Mouse (Mus musculus) olfactory bulb, adult 2 months (tissue): ENCODE measurements at regions not wholly inside any gene's neighbourhood (a gene's known extent, or its start where the extent isn't known, plus 50 kb on each side); places are given as distances from the start of the nearest gene placed in this dataset.

Experiments
- H3K27ac ChIP-seq: fragments of 200-500 bp; 2 replicates; pipeline ENCODE4 v1.5.1; 2012; ENCODE audit warnings: low read depth, low read length; ENCODE audit not compliant: insufficient read depth
- H3K4me1 ChIP-seq: fragments of 200-500 bp; 2 replicates; pipeline ENCODE4 v1.6.1; 2012; ENCODE audit warnings: low read length; ENCODE audit not compliant: control insufficient read depth, insufficient read depth
- H3K4me3 ChIP-seq: fragments of 200-500 bp; 2 replicates; pipeline ENCODE4 v1.5.1; 2012; ENCODE audit warnings: mild to moderate bottlenecking, low read depth, low read length, moderate library complexity; ENCODE audit not compliant: insufficient read depth
- CTCF ChIP-seq: fragments of 200-500 bp; IDR thresholded peaks from 2 replicates; pipeline ENCODE4 v1.5.1; 2012; ENCODE audit warnings: low read depth, mild to moderate bottlenecking, low read length, moderate library complexity; ENCODE audit not compliant: insufficient read depth
- POLR2A ChIP-seq: fragments of 200-500 bp; IDR thresholded peaks from 2 replicates; pipeline ENCODE4 v1.6.1; 2012; ENCODE audit warnings: mild to moderate bottlenecking, low read depth, low read length, moderate library complexity; ENCODE audit not compliant: insufficient read depth
- WGBS: fragments of 180-500 bp; shearing (Covaris S2); methylation state at CpG from one replicate; pipeline ENCODE4 v1.1.7; 2018; 5-methylcytosine and 5-hydroxymethylcytosine counted together

- no peak overlapping the region for H3K4me3 ChIP-seq
- no peak overlapping the region for H3K27ac ChIP-seq
- TF ChIP-seq POLR2A (no peak), CTCF (no peak)
- H3K4me1 ChIP-seq, result peaks cover 10% of the 10 kb centered on the region
- WGBS, result 92% methylated on average over 22 of the region's 22 CpGs
Observed at GRCm38 (mm10) chr11:71429739-71430138, 199.2 kb upstream of the Nlrp1b start.

GRCm38 (mm10) chr11:71434241-71434640 is 203.7 kb upstream of the Nlrp1b start:
- TF ChIP-seq POLR2A, result no peak
- no peak for TF ChIP-seq CTCF
- Histone ChIP-seq H3K27ac (no peak overlapping the region), H3K4me1 (peaks cover 29% of the 10 kb centered on the region), H3K4me3 (no peak overlapping the region)
- WGBS, result 85% methylated on average over 6 of the region's 6 CpGs

DNA sequence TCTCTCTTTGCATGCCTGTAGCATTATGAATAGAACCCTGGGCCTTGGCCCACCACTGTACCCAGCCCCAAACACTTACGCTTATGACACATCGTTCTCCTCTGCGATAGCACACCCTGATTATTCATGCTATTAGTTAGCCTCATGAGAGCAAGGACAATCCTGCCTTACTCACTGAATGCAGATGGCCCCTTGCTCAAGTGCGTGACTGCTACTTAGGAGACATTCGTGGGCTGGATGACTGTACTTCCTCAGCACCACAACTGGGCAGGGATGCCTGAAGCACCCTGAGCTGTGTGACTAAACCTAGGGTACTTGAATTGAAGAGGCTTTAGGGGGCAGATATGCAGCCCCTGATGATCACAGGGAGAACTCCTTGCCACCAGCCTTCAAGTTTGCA is 204.4 kb upstream of the Nlrp1b start:
- no peak for TF ChIP-seq POLR2A
- TF ChIP-seq CTCF, result no peak
- no peak overlapping the region for H3K4me3 ChIP-seq
- H3K4me1 ChIP-seq, result peaks cover 36% of the 10 kb centered on the region
- 50% methylated on average over 5 of the region's 5 CpGs for WGBS
- no peak overlapping the region for H3K27ac ChIP-seq

DNA sequence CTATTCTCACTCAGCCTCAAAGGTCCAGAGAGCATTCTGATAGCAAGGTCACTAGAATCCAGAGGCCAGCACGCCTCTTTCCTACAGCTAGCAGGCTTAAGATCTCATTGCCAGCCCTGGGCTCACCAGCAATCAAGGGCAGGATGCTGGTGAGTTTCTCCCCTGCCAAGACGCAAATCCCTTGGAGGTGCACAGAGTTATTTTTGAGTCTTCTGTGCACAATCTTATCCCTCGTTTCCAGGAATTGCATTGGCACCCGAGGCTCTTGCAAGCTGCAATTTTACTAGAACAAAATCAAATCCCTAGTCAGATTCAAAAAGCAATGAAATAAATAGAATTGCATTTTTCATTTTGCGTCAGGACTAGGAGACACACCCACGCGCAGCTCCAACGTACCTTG is 205.2 kb upstream of the Nlrp1b start:
- TF ChIP-seq POLR2A (no peak), CTCF (no peak)
- H3K27ac ChIP-seq, result peak overlapping the region; percentile 71; the same call in 1 of the 2 replicates
- 46% methylated on average over 8 of the region's 8 CpGs for WGBS
- H3K4me3 ChIP-seq, result no peak overlapping the region
- H3K4me1 ChIP-seq, result peaks cover 44% of the 10 kb centered on the region

GRCm38 (mm10) chr11:71436335-71436734 is 205.8 kb upstream of the Nlrp1b start:
- 55% methylated on average over 1 of the region's 1 CpGs for WGBS
- H3K27ac ChIP-seq, result peak overlapping the region; percentile 5
- peaks cover 45% of the 10 kb centered on the region for H3K4me1 ChIP-seq
- TF ChIP-seq POLR2A (no peak), CTCF (no peak)
- H3K4me3 ChIP-seq, result no peak overlapping the region

- no peak overlapping the region for H3K4me3 ChIP-seq
- 67% methylated on average over 2 of the region's 2 CpGs for WGBS
- TF ChIP-seq CTCF, result no peak
- no peak for TF ChIP-seq POLR2A
- H3K4me1 ChIP-seq, result peaks cover 45% of the 10 kb centered on the region
- peak overlapping the region; percentile 5 for H3K27ac ChIP-seq
Observed at GRCm38 (mm10) chr11:71436801-71437200, 206.3 kb upstream of the Nlrp1b start.

DNA sequence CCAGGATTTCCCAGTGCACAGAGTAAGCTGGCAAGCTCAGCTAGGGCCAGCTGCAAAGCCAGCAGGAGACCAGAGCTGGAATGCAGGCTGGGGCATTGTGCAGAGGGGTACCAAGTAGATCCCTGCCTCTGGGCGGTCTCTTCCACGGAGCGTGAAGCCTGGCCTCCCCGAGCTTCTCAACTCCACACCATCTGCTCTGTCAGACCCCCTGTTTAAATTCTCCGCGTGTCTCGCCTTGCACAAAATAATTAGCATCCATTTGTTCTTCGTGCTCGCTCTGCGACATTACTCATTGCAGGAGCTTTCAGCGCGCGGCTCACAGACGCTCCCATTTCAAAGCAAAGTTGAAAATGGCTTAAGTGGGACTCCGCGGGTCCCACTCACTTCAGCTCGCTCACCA is 209.3 kb upstream of the Nlrp1b start:
- TF ChIP-seq CTCF, result no peak
- TF ChIP-seq POLR2A, result no peak
- H3K4me3 ChIP-seq, result peak overlapping the region; percentile 9; the same call in 1 of the 2 replicates
- H3K4me1 ChIP-seq, result peaks cover 42% of the 10 kb centered on the region
- WGBS, result 1% methylated on average over 17 of the region's 17 CpGs
- H3K27ac ChIP-seq, result peak overlapping the region; percentile 91

DNA sequence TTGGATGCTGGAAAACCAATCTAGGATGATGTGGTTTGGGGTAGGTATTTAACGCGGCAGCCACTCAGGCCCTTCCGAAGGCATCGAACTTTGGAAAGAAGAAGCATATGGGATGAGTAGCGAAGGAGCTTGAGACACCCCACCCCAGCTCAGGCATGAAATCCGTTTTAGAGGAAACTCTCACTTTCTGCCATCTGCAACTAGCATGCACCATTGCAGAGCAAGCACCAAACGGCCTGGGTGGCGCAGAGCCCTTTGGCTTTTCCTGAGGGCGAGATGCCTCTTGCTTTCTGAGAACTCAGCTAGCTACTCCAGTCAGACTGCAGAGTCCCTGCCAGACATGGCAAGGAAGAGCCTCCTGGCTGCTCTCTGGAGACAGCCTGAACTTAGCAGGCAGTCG is 209.9 kb upstream of the Nlrp1b start:
- TF ChIP-seq POLR2A (no peak), CTCF (no peak)
- H3K27ac ChIP-seq, result peak overlapping the region; percentile 91
- 0 out of 2 replicates have a peak overlapping the region, but pooled peaks have one; percentile 9 for H3K4me3 ChIP-seq
- H3K4me1 ChIP-seq, result peaks cover 38% of the 10 kb centered on the region
- WGBS, result 24% methylated on average over 10 of the region's 10 CpGs

GRCm38 (mm10) chr11:71444056-71444455 is 213.5 kb upstream of the Nlrp1b start:
- Histone ChIP-seq H3K27ac (0 out of 2 replicates have a peak overlapping the region, but pooled peaks have one; percentile 21), H3K4me1 (peaks cover 22% of the 10 kb centered on the region), H3K4me3 (no peak overlapping the region)
- 43% methylated on average over 6 of the region's 6 CpGs for WGBS
- TF ChIP-seq CTCF, result no peak

DNA sequence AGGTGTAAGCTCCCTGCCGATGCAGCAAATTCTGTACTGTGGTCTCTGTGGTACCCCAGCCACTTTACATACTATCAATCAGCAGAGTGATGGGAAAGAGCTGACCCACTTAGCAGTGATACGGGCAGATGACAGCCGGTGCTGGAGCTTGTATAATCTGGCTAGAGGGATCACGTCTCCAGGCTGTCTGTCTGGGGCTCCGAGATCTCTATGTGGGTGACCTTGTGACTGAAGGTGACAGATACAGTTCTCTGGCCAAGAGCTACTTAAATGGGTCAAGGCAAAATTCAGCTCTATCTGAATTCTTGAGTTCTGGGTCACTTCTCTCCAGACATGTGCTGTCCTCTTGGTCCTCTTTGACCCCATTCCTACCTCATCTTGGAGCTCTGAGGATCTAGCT is 216.1 kb upstream of the Nlrp1b start:
- TF ChIP-seq CTCF (no peak), POLR2A (no peak)
- H3K4me1 ChIP-seq, result peaks cover 4% of the 10 kb centered on the region
- H3K4me3 ChIP-seq, result no peak overlapping the region
- 81% methylated on average over 5 of the region's 5 CpGs for WGBS
- no peak overlapping the region for H3K27ac ChIP-seq
